Mouse (Mus musculus) kidney, postnatal 10 days (tissue): ENCODE data around the gene Dnm1.
A peak's percentile ranks its signal among the peaks of the same experiment; 100 is the strongest.
"Not testable (repeated sequence)": the region's sequence is repeated elsewhere in the genome, so short reads cannot be mapped to it uniquely, and the experiment has no call there.

Experiments used
- DNase-seq: peaks from one replicate; pipeline ENCODE4 v3.0.0; 2021; ENCODE audit warnings: mixed read lengths

Dnm1 gene

GRCm38 (mm10) chr2:32310096-32310845 lies 42.9 kb downstream of the Dnm1 start:
- no peak for DNase-seq

- no peak for DNase-seq
Measured at GRCm38 (mm10) chr2:32308870-32309568, 44.1 kb downstream of the Dnm1 start.

- DNase-seq = peak; percentile 73
Measured at GRCm38 (mm10) chr2:32307941-32308760, 45.0 kb downstream of the Dnm1 start.

DNA sequence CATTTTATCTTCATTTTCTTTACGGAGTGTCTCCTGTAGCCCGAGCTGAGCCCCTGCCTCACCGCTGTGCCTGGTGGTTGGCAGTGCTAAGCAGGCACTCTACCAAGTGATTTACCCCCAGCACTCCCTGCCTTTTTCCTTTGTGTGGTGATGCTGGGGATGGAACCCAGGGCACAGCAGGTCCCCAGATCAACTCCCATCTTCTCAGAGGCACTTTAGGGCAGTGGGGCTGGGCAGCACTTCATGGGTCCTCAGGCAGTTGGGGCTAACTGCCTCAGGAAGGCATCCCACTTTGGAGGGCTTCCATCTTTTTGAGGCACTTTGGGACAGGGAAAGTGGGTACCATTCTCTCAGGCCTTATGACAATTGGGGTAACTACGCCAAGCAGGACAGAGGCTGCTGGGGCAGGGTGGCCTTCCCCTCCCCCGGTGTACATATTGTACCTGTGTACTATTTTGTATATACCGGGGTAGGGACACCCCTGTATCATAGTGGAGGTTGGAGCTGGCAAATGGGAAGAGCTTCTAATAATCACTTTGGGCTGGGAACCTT lies 45.8 kb downstream of the Dnm1 start:
- no peak for DNase-seq

- DNase-seq = no peak
Measured at GRCm38 (mm10) chr2:32306176-32306575, 47.0 kb downstream of the Dnm1 start.

DNA sequence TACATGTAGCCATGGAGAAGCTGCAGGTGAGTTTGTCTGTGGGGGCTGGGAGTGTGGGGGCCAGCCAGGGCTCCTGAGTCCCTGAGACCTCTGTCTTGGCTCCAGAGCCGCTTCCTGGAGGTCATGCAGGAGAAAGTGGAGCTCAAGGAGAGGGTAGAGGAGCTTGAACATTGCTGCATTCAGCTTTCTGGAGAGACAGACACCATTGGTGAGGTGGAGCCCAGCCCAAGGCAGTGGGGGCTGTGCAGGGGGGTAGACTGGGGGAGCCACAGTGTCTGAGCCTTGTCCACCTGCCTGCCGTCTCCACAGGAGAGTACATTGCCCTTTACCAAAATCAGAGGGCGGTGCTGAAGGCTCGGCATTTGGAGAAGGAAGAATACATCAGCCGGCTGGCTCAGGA lies 47.5 kb downstream of the Dnm1 start:
- DNase-seq = no peak

- DNase-seq = peak; percentile 79
Measured at GRCm38 (mm10) chr2:32304145-32304832, 48.8 kb downstream of the Dnm1 start.

DNA sequence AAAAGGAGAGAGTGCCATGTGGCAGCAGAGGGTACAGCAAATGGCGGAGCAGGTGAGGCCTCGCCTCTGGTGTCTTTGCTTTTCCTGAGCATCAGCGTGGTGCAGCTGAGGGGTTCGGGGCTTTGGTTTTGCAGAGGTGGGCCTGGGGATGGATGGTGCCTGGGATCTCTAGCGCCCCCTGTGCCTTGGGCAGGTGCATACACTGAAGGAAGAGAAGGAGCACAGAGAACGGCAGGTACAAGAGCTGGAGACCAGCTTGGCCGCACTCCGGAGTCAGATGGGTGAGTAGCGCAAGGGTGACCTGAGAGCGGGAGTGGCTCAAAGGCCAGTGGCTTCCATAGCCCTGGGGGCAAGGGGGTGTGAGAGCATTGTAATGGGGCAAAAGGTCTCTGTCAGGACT lies 50.2 kb downstream of the Dnm1 start:
- no peak for DNase-seq

DNA sequence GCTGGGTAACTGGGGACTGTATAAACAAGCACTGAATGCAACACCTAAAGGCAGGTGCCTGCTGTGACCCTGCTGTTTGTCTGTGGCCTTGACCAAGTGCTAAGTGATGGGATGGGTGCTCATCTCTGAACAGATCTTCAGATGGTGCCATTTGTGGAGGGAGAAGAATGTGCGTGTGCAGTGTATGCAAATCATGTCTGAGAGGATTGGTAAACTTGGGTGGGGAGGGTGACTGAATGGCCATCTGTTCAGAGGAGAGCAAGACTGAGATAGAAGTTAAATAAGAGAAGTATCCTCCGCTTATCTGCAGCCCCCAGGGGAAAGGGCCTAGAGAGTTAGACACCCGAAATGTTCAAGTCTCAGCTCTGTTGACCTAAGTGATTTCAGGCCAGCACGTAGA lies 53.7 kb downstream of the Dnm1 start:
- no peak for DNase-seq

DNA sequence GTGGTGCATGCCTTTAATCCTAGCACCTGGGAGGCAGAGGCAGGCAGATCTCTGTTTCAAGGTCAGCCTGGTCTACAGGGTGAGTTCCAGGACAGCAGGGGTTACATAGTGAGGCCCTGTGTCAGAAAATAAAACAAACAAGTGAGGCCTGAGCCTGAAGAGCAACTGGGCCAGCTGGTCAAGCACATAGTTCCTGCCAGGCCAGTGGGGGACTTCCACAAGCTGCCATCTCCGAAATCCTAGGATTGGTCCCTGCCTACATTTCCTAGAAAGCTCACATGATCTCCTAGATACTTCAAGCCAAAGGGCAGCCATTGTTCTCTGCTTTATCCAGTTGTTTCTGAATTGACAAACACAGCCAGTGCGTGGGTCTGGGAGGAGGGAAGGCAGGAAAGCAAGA lies 57.3 kb downstream of the Dnm1 start:
- not testable (repeated sequence) for DNase-seq

DNA sequence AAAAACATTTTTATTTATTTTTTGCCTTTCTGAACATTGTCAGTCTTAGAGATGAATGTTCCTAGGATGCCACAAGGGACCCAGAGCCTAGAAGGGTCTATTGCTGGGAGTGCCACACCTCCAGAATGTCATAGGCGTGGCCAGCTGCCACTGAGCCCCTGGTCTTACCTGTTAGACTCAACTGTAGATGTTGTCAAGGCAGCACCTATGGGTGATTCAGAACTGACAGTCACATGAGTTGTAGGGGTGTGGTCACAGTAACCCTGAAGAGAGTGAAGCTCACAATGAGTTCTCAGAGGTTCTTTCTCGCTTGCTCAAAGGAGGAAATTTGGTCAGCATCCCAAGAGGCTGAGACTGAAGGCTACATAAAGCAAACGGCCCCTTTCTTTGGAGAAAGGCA lies 57.9 kb downstream of the Dnm1 start:
- no peak for DNase-seq

GRCm38 (mm10) chr2:32294348-32294747 lies 58.8 kb downstream of the Dnm1 start:
- DNase-seq = no peak

- DNase-seq = no peak
Measured at GRCm38 (mm10) chr2:32289578-32289977, 63.6 kb downstream of the Dnm1 start.

DNA sequence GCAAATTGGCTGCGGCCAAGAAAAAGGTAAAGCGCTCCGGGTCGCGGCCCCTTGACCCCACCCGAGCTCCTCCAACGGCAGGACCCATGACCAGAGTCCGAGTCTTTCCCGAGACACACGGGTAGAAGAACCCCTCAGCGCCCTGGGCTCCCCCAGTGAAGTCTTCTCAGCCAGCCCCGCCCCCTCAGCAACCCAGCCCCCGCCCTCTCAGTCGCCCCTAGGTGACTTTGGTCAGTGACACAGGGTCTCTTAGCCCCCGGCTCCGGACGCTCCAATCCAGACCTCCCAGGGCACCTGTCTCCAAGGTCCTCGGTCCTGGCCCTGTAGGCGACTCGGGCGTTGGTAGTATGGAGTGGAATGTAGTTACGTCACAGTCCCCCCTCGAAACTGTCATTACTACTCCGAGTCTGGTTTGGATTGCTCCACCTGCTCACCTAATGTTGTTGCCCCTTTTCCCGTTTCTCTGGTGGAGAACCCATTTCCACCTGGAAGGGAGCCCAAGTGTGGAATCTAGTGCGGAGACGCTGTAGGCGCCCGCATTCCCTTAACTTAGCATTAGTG lies 64.7 kb downstream of the Dnm1 start:
- DNase-seq = no peak

- peak; percentile 100 for DNase-seq
Measured at GRCm38 (mm10) chr2:32287923-32288367, 65.2 kb downstream of the Dnm1 start, which contains the start of gene Swi5. Gene Swi5, minus strand, starts transcription at chr2:32288075.

DNA sequence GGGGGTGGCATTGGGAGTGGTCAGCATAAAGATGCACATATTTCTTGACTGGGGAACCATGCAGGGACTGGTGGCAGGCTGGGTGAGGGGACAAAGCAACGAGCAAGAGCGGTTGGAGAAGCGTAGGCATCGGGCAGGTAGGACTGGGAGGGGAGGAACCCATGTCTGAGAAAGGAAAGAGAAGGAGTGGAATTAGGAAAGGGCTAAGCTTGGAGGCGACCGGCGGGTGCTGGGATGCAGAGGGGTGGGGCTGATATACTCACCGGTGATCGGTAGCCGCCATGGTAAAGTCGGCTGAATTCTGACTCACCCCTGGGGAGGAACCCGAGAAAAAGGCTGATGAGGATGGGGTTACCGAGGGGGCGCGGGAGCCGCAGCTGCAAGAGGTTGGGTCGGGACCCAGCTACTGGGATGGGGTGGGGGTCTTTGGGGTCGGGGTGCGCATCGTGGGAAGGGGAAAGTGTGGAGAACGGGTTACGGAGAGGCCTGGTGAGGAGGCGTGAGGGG lies 65.8 kb downstream of the Dnm1 start, which contains the start of gene Golga2:
Golga2 (plus strand) TSS at position 51 of the 507 bp plus-strand sequence.
- DNase-seq = no peak

GRCm38 (mm10) chr2:32283986-32284385 lies 69.2 kb downstream of the Dnm1 start:
- no peak for DNase-seq

DNA sequence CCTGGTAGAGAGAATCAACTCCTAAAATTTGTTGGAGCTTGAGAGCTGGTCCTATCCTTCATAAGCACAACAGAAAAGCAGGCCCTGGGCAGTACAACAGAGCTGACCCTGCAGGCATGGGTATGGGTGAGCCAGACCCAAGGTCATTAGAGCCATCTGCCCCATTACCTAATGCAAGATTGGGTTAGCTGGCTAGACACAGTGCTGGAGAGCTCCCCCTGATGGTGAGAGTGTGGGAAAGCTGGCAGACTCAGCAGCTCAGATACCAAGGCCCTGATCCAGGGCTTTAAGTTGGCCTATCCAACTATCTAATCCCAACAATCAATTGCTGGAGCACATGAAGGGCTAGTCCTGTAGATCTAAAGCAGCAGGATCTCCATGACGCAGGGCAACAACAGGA lies 70.4 kb downstream of the Dnm1 start:
- DNase-seq = peak; percentile 69

DNA sequence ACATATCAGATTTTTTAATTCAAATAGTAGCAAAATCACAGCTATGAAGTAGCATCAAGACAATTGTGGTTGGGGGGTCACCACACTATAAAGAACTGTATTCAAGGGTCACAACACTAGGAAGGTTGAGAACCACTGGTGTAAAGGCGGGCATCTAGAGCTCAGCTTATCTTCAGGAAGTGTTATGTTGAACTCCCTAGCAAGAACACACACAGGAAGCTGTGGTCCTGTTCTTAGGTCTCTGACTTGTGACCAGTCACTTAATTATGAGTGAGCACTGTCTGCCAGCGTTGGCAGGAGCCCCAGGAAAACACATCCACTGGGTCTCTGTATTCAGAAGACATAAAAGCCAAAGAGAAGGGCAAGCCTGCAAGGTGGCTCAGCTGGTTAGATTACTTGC lies 70.8 kb downstream of the Dnm1 start:
- no peak for DNase-seq

- no peak for DNase-seq
Measured at GRCm38 (mm10) chr2:32275823-32276222, 77.3 kb downstream of the Dnm1 start.

DNA sequence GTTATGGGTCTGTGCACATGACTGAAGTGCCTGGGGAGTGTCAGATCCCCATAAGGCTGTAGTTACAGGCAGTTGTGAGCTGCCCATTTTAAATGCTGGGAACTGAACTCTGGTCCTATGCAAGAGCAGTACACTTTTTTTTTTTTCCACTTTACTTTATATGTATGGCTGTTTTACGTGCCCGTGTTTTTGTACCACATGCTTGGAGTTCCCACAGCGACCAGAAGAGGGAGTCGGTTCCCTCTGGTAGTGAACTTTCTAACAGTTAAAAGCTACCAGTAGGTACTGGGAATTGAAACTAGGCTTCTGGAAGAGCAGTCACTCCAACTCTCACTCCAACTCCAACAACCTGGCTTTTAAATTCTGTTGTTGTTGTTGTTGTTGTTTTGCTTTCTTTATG lies 92.5 kb downstream of the Dnm1 start:
- peak; percentile 66 for DNase-seq
